Mouse (Mus musculus) thymus, postnatal 4 days (tissue): ENCODE measurements around the gene Anks3.

Source experiments
- DNase-seq: peaks from one replicate; pipeline ENCODE4 v3.0.0; 2021

Anks3 gene

DNA sequence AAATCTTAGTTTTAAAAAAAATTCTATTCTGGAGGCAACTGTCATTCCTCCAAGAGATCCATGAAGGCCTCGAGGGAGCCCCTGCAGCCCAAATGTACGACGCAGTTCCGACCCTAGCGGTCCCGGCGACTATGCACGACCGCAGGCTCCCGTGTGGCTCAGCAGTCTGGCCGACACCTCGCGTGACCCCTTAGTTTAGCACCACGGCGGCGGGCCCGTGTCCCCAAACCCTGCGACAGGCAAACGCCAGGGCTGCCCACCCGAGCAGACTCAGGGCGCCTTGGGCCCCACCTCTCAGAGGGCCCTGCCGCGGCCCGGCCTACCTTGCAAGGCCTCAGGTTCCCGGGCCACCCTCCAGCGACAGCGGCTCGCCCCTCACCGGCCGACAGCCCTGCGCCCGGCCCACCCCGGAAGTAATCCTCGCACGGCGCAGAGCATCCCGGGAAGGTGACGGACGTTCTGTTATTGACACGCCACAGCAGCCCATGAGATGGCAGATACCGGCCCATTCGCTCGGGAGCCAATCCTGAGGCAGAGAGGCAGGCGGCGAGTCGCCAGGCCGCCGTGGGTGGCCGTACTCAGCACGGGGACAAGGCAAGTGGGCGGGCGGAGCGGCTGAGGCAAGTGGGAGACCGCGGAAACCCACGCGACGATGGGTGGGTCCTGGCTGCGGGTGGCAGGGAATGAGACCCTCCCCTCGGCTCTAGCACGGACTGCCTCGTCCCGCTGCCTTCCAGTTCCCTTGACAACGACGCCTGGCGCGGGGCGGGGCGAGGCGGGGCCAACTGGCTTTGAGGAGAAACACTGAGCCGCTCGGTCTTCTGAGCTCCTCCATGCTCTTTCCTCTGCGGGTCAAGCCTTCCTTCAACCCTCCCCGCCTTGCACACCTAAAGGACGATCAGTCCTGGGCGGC, at the start of gene Anks3:
Anks3 (minus strand) TSS at position 409 of the 913 bp plus-strand sequence.
- peak; percentile 96 for DNase-seq

DNA sequence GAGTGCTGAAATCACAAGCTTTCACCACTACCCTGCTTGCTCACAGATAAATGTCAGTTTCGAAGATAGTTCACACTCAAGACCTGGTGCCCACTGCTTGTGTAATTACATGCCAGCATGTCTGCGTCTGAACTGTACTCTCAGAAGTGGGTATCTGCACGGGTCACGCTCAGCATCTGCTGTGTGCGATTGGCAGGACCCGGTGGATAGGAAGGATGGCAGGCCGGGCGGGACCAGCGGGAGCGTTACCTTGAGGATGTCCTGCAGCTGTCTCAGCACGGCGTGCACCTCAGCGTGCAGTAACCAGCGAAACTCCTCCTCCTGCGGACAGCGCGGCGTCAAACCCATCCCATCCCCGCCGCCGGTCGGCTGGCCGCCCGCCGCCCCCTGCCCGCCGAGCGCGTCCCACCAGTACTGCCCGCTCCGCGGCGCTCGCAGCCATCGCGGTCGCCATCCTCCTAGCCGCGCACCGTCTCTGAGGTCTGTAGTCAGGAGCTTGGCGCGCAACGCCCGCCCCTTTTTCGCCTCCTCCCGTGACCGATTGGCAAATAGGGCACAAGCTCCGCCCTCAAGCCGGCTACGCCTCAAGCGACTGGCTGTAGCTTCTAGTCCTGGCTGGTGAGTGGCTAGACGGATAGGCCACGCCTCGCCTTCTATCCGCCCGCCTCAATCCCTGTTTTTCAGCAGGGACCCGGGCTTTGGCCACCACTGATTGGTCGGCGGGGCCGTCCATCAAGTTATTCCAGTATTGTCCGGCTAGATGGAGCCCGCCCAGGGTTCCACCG, 49.2 kb upstream of the Anks3 start, which contains the start of gene Rogdi:
Rogdi (minus strand) TSS at position 500 of the 785 bp plus-strand sequence.
- peak; percentile 97 for DNase-seq

DNA sequence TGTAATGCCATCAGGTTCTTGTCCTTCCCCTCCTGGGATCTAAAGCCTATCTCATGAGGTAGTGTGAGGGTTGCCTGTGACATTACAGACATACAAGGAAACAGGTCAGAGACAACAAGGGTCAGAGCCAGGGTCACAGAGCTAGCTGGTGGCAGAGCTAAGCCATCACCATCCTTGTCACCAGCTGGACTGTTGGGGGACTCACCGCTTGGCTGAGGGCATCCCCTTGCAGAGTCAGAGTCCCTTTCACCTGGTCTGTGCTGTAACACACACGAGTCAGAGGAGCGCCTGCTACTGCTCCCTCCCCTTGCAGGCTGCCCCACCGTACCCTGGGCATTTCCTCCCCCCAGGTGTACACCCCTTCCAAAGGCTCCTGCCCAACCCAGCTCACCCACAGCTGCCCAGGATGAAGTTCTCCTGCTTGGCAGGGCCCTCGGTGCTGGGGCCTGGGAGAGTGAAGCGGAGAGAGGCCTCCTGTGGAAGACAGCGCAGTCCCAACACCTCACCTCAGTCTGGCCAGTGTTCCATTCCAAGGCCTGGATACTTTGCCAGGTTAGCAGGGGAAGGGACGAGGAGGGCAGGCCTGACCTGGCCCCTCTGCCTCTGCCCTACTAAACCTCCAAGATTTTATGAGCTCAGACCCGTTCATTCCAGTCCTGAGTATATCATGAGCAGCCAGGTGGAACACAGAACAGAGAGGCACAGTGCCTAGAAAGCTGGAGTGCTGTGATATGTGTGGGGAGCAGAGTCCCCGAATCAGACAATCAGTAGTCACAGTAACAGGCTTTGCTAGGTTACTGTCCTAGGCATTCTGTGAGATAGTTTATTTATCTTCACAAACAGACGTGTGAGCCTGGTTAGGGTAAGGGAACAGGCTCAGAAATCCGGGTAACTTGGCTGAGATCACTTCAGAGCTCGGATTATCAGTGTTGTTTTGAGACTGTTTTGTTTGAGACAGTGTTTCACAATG, 48.3 kb upstream of the Anks3 start:
- no peak for DNase-seq

GRCm38 (mm10) chr16:5011285-5011684, 47.3 kb upstream of the Anks3 start:
- no peak for DNase-seq

- no peak for DNase-seq
Observed at GRCm38 (mm10) chr16:5010371-5010935, 46.4 kb upstream of the Anks3 start.

DNA sequence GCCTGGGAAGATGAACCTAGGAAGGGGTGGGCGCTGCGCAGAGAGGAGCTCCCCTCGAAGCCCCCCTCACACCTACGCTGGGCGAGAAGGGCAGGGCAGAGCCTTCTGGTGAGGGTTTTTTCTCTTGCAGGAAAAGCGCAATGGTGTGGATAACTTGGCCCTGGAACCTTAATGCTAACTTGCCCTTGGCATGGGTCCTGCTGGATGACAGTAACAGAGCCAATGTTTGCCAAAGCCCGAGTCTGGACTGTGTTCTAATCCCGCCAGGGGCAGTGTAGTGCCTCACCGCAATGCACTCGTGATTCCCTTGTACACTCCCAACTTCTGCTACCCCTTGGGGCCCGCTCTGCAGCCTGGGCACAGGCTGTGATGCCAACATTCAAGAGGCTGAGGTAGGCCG, 44.1 kb upstream of the Anks3 start:
- DNase-seq = no peak

GRCm38 (mm10) chr16:5007492-5007891, 43.5 kb upstream of the Anks3 start:
- no peak for DNase-seq

DNA sequence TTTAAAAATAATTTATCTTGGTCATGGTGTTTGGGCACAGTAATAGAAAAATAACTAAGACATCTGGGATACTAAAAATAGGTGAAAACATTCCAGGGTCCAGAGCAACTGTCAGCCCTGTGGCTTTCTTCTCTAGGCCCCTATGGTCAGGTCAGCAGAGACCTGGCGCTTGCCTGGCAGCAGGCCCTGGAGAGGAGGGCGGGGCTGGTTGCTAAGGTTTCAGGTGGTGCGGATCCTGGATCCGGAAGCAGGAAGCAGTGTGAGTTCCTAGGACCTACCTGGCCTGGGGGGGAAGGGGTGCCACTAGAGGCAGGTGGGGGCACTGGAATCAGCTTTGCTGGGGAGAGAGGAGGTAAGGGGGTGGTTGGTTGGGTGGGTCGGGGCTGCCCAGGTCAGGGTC, 43.1 kb upstream of the Anks3 start, which contains the start of gene Smim22:
Smim22 (plus strand) TSS at position 222 of the 400 bp plus-strand sequence.
- no peak for DNase-seq

DNA sequence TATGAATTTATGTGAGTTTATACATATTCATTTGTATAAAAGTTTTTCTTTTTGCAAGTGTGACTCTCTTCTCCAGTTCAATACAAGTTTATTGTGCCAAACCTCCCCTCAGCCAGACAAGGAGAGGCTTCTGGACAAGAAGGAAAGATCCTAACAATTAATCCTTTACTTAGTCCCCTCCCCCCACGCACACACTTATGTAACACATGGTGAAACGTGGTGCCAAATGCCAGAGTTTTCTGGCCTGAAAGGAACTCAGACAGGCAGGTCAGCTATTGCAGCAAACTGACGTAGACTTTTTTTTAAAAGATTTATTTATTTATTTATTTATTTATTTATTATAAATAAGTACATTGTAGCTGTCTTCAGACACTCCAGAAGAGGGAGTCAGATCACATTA, 36.6 kb upstream of the Anks3 start:
- DNase-seq = no peak

DNA sequence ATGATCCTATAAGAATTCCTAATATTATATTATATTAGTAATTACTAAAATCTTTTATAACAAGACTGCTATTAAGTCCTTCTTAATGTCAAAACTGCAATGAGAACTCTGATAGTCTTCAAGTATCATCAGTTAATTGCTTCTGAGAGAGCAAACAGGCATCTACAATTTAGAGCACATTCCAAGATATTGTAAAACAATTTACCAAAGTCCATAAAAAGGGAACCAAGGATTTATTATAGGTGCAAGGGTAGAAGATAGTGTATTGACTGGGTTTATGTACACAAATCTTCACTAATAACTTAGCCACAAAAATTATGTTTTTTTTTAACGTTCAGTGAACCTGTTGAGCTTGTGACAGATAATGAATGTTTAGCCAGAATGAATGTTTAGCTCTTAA, 35.0 kb upstream of the Anks3 start:
- no peak for DNase-seq

GRCm38 (mm10) chr16:4997553-4997952, 33.5 kb upstream of the Anks3 start, which contains the start of gene Sept12:
Gene Sept12 (minus strand): TSS chr16:4997852.
- DNase-seq = no peak

- no peak for DNase-seq
Observed at GRCm38 (mm10) chr16:4993276-4993675, 29.3 kb upstream of the Anks3 start.

- no peak for DNase-seq
Observed at GRCm38 (mm10) chr16:4984717-4985116, 20.7 kb upstream of the Anks3 start.

- DNase-seq = peak; percentile 56
Observed at GRCm38 (mm10) chr16:4979755-4980380, 15.9 kb upstream of the Anks3 start.

- no peak for DNase-seq
Observed at GRCm38 (mm10) chr16:4978275-4979051, 14.5 kb upstream of the Anks3 start.

DNA sequence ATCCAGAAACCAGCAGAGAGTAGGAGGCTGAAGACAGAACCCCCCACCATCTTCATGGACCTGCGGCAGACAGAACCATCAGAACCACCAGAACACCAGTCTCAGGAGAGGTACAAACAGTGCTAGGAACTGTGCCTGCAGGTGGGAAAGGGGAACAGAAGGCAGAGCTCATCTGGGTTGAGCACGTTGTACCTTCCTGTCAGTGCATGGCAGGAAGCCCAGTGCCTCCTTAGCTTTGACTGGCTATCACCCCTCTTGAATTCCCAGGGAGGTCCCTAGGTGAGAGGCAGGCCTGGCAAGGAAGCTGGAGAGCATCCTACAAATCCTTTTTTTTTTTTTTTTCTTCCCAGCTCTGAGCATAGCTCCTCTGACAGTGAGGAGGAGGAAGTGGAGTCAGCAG, 12.2 kb upstream of the Anks3 start:
- DNase-seq = no peak

- peak; percentile 42 for DNase-seq
Observed at GRCm38 (mm10) chr16:4974521-4974920, 10.5 kb upstream of the Anks3 start.

DNA sequence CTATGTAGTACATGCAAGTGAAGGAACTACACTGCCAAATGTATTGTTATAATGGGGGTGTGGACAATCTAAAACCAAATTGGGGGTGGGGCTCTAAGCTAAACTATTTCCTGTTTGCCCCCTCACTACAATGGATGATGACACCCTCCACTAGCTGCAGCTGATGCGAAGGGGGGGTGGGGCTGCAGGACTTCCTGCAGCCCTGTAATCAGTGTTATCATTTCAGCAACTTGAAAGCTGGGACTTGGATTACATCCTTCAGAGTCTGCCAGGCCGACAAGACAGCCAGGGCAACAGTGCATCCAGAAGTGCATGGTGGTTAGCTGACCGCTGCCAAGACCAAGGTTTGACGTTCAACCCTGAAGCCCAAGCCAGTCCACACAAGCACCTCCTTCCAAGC, 7.6 kb upstream of the Anks3 start:
- peak; percentile 53 for DNase-seq

DNA sequence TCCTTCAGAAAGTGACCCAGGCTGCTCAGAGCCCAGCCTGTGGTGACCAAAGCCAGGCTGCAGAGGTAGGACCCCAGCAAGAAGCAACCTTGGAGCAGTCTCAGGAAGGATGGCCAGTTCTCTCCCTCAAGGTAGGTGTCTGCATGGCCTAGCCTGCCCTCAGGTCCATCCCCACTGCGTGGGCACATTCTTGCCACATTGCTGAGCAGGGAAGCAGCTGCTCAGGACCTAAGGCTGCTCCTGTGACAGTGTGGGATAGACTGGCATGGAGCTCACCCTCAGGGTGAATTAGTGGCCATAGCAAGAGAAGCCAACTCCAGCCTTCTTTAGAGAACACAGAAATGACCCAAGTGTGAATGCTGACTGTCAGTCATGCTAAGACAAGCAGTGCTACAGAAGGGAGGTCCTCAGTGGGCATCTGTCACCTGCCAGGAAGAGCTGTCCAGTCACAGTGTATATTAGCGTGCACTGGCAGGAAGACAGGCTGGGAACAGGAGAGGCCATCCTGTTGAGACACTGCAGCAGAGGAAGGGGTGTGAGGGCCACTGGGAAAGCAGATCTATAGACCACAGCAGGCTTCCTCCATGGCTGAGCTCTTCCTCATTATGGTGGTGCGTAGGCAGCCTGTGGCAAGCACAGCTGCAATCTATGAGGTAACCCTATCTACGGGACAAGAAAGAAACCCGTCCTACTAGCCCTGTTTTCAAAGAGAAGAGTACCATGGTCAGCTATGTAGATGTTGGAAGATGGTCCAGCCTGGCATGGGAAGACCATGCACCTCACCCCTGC, 5.2 kb upstream of the Anks3 start:
- no peak for DNase-seq

DNA sequence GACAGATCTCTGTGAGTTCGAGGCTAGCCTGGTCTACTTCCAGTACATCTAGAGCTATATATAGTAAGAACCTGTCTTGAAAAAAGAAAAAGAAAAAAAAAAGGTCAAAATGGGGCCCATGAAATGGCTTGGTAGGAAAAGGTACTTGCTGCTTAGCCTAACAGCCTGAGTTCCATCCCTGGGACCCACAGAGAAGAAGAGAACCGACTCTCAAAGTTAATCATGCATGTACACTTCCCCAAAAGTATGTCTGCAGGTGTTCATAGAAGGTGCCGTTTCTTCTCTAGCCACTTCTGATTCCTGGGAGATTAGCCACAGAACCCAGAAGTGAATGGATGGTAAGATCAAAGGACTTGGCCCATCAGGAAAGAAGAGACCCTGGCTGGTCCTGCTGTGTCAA, 4.4 kb upstream of the Anks3 start:
- no peak for DNase-seq
